In genomic region chr13:92041584-92042563, GRCm38 (mm10) we compare ENCODE assay signal across 8 mouse cellular contexts.
DNase-seq lines count a peak whose midpoint lies in the region; ATAC-seq and TF ChIP-seq lines count a peak whose summit lies in the region.

No protein-coding gene starts in this region.

- H3K27me3 ChIP-seq in intestine, embryonic 15.5 days (replicated peaks): no peaks in the 10 kb centered on the region
- H3K27me3 ChIP-seq in liver, postnatal 0 days (ENCODE audit: insufficient read depth, low read length): no peaks in the 10 kb centered on the region

- no peak overlapping the region for H3K4me3 ChIP-seq in intestine, embryonic 15.5 days (replicated peaks)
- H3K4me3 ChIP-seq in olfactory bulb, adult 2 months (ENCODE audit: insufficient read depth, low read depth, low read length): no peak overlapping the region
- H3K4me3 ChIP-seq in liver, postnatal 0 days (ENCODE audit: low read depth, low read length): no peak overlapping the region

- H3K4me1 ChIP-seq in intestine, embryonic 15.5 days (replicated peaks): no peaks in the 10 kb centered on the region
- peaks cover 7% of the 10 kb centered on the region; the same call in 1 of the 2 replicates for H3K4me1 ChIP-seq in olfactory bulb, adult 2 months (ENCODE audit: control insufficient read depth, insufficient read depth, low read length)
- no peaks in the 10 kb centered on the region; the same call in 1 of the 2 replicates for H3K4me1 ChIP-seq in liver, postnatal 0 days (ENCODE audit: insufficient read depth)

- TF ChIP-seq CTCF in olfactory bulb, adult 2 months (IDR thresholded peaks at IDR 0.05; ENCODE audit: insufficient read depth, low read depth, low read length): no peak
- no peak for TF ChIP-seq CTCF in liver, postnatal 0 days (IDR thresholded peaks at IDR 0.05; ENCODE audit: low read depth)

- DNase-seq in kidney, adult 9 months: peak; percentile 28
- no peak for DNase-seq in kidney, postnatal 10 days
- DNase-seq in spleen, postnatal 4 days (ENCODE audit: low spot score in 2 of 2): no peak
- DNase-seq in thymus, adult 18-20 months: no peak
- DNase-seq in liver, postnatal 0 days: no peak

- no peak for TF ChIP-seq POLR2A in olfactory bulb, adult 2 months (IDR thresholded peaks at IDR 0.05; ENCODE audit: insufficient read depth, low read depth, low read length)

- peak overlapping the region; percentile 58; the same call in 1 of the 2 replicates for H3K27ac ChIP-seq in intestine, embryonic 15.5 days
- peak overlapping the region; percentile 79 for H3K27ac ChIP-seq in olfactory bulb, adult 2 months (ENCODE audit: insufficient read depth, low read depth, low read length)
- H3K27ac ChIP-seq in liver, postnatal 0 days (ENCODE audit: low read depth): no peak overlapping the region

- no peak overlapping the region for H3K9ac ChIP-seq in intestine, embryonic 15.5 days
- no peak overlapping the region for H3K9ac ChIP-seq in liver, postnatal 0 days (replicated peaks)

- peak; percentile 79 for ATAC-seq in common myeloid progenitor, adult 5-6 weeks (replicated peaks; ENCODE audit: low read depth, poor library complexity, severe bottlenecking)
- peak; percentile 92 for ATAC-seq in intestine, embryonic 15.5 days
- no peak for ATAC-seq in liver, postnatal 0 days

- no peaks in the 10 kb centered on the region for H3K9me3 ChIP-seq in intestine, embryonic 15.5 days
- no peaks in the 10 kb centered on the region for H3K9me3 ChIP-seq in liver, postnatal 0 days (ENCODE audit: low read length)

- 42% methylated on average over 8 of the region's 8 CpGs for WGBS in intestine, embryonic 15.5 days
- 40% methylated on average over 8 of the region's 8 CpGs for WGBS in olfactory bulb, adult 2 months
- whole genome bisulfite sequencing in liver, postnatal 0 days (ENCODE audit: insufficient replicate concordance): 46% methylated on average over 8 of the region's 8 CpGs

- no peaks in the 10 kb centered on the region for H3K36me3 ChIP-seq in intestine, embryonic 15.5 days
- no peaks in the 10 kb centered on the region for H3K36me3 ChIP-seq in liver, postnatal 0 days (replicated peaks; ENCODE audit: insufficient read depth, low read length)

- TF ChIP-seq EP300 in liver, postnatal 0 days (IDR thresholded peaks at IDR 0.05; ENCODE audit: low read depth): no peak

- peak overlapping the region; percentile 24; the same call in 1 of the 2 replicates for H3K4me2 ChIP-seq in intestine, embryonic 15.5 days (replicated peaks)
- H3K4me2 ChIP-seq in liver, postnatal 0 days (ENCODE audit: low read depth, low read length): no peak overlapping the region
